Mouse (Mus musculus) left cerebral cortex, postnatal 4 days (tissue): ENCODE measurements around the gene Actr6. TPM values are rescaled to one million over a fixed set of nuclear protein-coding genes. Genes with fewer than 3 reads are reported as not detected.

Source experiments
- DNase-seq: peaks from one replicate; pipeline ENCODE4 v3.0.0-alpha.2; 2022
- intact Hi-C: fragments of 180-260 bp; cut with DNase I; formaldehyde crosslinking; loops from one replicate; pipeline ENCODE4 v1.15.1; 2025
- total RNA-seq, 2 experiments: library from RNA; stranded (reverse); gene quantifications; 2 replicates each; pipeline ENCODE4 v1.2.3; 2021

The Actr6 gene
- 10 to 100 TPM; 26.8 to 28.5 TPM for total RNA-seq

- intact Hi-C loops = no loop called here
Observed at GRCm38 (mm10) chr10:89732001-89732794, at the start of gene Actr6. Gene Actr6 (minus strand): TSS chr10:89732295.

DNA sequence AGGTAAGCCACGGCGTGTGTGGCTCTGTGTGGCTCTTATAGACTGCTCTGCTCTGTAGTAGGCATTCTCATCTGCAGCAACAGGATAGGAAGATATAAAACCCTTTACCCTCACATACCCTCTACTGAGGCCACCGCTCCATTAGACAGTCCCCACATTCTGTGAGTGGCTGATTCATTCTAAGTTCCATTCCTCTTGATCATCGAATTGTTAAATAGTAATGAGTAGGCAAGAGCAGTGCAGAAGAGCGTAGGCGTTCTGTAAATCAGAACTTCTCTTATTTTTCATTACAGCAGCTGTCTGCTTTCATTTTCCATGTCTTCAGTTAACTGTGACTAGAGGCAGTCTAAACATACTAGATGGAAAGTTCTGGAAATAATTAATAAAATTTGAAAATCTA is 43.9 kb upstream of the Actr6 start:
- DNase-seq = no peak
- intact Hi-C loops = no loop called here

More at GRCm38 (mm10) chr10:89732001-89732794, at the start of gene Actr6:
- DNase-seq = peak; percentile 93

DNA sequence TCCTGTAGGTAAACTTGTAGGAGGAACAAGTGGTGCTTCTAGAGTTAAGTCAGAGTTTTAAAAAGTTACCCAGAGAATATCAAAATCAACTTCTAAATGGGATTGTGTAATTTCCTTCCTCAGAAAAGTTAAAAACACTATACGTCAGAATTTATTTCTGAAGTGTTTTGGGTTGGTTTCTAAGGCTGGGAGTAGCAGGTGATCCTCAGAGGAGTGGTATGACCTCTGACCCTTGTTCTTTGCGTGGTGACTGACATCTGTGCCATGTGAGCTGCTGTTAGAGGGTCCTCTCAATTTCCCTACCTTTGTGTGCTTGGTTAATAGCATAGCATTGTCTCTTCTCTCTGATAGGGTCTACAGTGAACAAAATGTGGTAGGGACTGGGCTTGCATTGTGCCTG is 39.8 kb upstream of the Actr6 start:
- intact Hi-C loops = no loop called here
- DNase-seq = no peak

DNA sequence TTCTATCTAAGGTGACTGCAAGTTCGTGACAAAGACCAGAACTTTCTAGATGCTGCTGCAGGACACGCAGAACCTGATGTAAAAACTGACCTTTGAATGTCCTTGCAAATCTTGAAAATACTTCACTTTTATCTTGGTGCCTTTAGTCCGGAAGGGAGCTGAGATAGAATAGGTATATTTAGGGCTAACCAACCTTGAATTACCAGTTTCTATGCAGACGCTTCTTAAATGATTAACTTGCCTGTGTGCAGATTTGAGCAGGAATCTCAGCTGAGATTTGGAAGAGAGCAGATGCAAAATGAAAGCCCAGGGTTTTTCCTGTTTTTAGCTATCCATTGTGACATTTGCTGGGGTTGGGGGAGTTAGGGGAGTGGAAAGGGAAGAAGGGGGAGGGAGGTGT is 37.0 kb upstream of the Actr6 start:
- DNase-seq = no peak
- intact Hi-C loops = no loop called here

GRCm38 (mm10) chr10:89768352-89769020 is 36.4 kb upstream of the Actr6 start:
- DNase-seq = no peak
- intact Hi-C loops = no loop called here

DNA sequence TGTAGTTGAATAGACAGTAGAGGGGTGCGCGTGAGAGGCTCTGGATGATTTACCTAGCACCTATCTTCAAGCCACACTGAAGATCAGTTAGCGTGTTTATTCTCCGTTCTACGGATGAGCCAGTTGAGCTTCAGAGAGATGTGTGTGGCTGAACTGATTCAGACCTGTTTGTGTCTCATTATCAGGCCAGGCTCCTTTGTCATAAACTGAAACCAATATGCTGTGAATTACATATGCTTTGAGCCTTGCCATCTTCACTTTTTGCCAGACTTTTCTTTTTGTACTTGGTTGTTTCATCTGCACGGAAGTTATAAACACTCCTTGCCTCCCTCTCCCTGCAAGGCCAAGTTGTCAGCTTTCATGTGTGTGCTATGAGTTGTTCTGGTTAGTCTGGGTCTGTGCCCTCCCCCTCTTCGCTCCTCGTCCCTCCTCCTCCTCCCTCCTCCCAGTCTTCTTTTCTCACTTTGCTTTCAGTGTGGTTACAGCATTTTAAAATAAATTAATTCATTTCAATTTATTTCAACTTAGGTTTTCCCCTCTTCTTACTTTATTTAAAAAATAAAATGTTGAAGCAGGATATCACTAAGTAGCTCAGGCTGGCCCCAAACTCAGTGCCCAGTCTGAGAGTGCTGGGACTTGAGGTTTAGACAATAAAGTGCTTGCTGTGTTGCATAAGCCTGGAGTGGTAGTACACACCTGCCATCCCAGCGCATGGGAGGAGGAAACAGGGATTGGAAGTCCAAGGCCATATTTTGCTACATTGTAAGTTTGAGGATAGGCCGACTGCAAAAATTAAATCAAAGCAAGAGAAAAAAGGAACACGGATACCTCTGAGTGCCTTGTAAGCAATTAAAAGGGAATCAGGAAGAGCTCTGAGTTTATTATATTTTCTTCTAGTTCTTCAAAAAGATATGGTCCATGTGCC is 34.0 kb upstream of the Actr6 start:
- intact Hi-C loops = no loop called here
- no peak for DNase-seq

- intact Hi-C loops = no loop called here
Observed at GRCm38 (mm10) chr10:89764457-89765121, 32.5 kb upstream of the Actr6 start.

DNA sequence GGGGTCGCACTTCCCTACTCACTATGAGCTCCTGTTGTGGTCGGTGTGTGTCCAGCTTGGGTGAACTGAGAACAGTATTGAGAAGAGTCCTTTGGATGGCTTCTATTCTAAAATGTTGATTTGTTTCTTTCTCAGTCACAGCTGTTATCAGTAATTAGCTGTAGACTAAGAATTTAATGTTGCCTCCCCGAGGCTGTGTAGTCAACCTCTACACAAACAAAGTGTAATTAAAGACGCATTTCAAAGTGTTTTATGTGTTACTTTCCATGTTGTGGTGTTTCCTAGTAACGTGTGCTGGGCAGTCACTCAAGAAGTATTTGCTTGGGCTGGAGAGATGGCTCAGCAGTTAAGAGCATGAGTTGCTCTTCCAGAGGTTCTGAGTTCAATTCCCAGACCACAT is 28.7 kb upstream of the Actr6 start:
- no peak for DNase-seq
- intact Hi-C loops = no loop called here

More at GRCm38 (mm10) chr10:89764457-89765121, 32.5 kb upstream of the Actr6 start:
- DNase-seq = no peak

DNA sequence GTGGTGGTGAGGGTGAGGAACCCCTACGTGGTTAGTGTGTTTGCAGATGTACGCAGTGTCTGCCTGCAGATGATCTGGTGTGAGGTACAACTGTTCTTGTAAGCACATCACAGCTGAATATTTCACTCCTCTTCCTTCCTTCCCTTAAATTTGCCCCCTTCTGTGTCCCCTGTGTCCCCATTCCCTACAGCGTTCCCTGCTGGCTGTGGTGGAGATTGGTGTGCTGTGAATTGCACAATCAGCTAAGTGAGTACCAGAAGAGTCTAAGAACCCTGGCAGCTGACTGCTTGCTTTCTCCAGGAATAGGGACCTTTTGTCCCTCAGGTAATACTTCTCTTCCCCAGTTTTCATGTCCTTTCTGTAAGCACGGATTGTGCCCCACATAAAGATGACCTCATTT is 23.1 kb upstream of the Actr6 start:
- no peak for DNase-seq
- intact Hi-C loops = no loop called here

GRCm38 (mm10) chr10:89751069-89751468 is 19.0 kb upstream of the Actr6 start:
- intact Hi-C loops = no loop called here

GRCm38 (mm10) chr10:89748619-89749018 is 16.5 kb upstream of the Actr6 start:
- intact Hi-C loops = loop anchor here (5.0 kb wide), 1 partner anchor 299 kb away; no protein-coding TSS in a partner anchor
- DNase-seq = no peak

More at GRCm38 (mm10) chr10:89751069-89751468, 19.0 kb upstream of the Actr6 start:
- DNase-seq = no peak

DNA sequence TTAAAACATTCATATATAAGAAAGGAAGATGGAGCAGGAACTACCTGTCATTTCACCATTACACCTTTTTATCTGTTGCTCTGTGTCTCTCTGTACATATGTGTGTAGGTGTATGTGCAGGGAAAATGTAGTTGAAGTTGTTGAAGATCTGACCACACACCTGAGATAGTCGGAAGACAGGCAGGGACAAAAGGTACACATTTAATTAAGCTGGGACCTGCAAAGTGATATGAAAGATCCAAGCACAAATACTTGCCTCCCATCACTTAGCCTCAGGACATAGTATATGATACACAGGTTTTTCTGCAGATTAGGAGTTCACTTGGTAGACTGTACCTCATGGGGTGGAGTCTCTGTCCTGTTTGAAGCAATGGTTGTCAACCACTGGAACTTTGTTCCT is 15.8 kb upstream of the Actr6 start:
- DNase-seq = no peak
- intact Hi-C loops = loop anchor here (5.0 kb wide), 1 partner anchor 299 kb away; no protein-coding TSS in a partner anchor

- no peak for DNase-seq
- intact Hi-C loops = loop anchor here (5.0 kb wide), 1 partner anchor 300 kb away; no protein-coding TSS in a partner anchor
Observed at GRCm38 (mm10) chr10:89747221-89747905, 15.3 kb upstream of the Actr6 start.

DNA sequence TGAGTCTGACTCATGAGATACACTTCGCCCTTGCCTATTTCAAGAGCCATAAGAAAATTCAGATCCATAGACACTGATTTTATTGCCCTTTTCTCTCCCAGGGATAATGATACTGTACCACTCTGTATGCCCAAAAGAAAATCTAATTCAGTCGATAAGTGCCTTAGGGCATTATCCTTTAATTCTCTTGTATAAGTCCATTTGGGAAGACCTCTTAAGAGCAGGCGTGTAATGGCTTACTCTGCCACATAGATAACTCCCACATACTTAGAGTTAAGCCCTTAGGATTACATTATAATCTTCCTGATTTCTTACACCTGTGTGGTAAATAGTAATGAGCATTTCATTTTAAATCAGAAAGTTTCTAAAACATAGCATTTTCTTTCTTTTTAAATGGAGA is 14.5 kb upstream of the Actr6 start:
- intact Hi-C loops = loop anchor here (5.0 kb wide), 1 partner anchor 301 kb away; no protein-coding TSS in a partner anchor
- no peak for DNase-seq

DNA sequence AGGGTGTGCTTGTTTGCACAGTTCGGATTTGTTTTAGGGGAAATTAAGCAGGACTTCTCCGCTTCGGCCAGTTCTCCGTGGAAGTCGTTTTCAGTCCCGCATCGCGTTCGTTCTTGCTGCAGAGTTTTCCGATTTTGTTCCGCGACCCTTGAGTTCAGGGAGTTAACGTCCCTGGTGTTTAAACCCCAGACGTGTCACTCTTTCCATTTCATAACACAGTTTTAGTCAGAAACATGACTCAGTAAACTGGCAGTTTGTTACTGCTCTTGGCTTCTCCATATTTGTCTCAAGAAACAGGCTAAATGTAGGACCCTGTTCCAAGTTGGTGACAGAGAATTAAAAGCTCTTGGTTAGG is 13.5 kb upstream of the Actr6 start:
- intact Hi-C loops = loop anchor here (5.0 kb wide), 1 partner anchor 302 kb away; no protein-coding TSS in a partner anchor

GRCm38 (mm10) chr10:89744871-89745665 is 13.0 kb upstream of the Actr6 start, which contains the start of gene Uhrf1bp1l:
Gene Uhrf1bp1l (plus strand): TSS chr10:89744991.
- DNase-seq = peak; percentile 95
- intact Hi-C loops = loop anchor here (5.0 kb wide), 1 partner anchor 302 kb away; no protein-coding TSS in a partner anchor

More for the DNA sequence above, 13.5 kb upstream of the Actr6 start:
- DNase-seq = no peak

- intact Hi-C loops = no loop called here
- peak; percentile 6 for DNase-seq
Observed at GRCm38 (mm10) chr10:89744341-89744740, 12.2 kb upstream of the Actr6 start.

DNA sequence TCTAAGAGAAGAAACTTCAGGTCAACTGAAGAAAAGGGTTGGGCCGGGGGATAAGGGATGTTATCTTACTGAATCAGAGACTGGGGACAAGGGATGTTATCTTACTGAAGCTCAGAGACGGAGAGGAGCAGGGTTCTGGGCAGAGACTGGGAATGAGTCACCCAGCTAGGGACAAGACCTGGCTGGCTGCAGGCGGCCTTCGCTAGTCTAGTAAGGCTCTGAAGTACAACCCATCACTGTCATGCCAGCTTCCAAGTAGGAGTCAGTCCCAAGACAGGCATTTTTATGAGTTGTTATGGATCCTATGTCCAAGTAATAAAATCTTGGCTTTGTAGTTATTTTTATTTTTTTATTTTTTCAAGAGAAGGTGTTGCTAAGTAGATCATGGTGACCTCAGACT is 11.2 kb upstream of the Actr6 start:
- DNase-seq = no peak
- intact Hi-C loops = no loop called here

DNA sequence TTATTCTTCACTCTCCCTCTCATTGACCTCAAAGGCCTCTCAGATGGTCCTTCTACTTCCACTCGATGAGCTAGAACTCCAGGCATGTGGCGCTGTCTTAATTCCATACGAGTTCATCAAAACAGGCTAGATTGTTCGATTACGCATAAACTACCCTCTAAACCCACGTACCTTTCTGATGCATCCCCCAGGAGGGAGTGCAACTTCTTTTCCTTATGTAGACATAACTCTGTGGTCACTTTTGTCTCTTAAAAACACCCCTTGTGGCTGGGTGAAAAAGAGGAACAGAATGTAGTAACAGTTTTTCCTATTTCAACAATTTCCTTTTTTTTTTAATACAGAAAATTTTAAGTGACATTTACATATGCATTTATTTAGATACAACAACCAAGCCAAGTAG is 8.9 kb upstream of the Actr6 start:
- intact Hi-C loops = no loop called here
- DNase-seq = no peak
